Mouse (Mus musculus) Muller cell, postnatal 12 days (primary cell): ENCODE results near the gene Ccdc152.
A peak's percentile ranks its signal among the peaks of the same experiment; 100 is the strongest.
"Not testable (repeated sequence)": the region's sequence is repeated elsewhere in the genome, so short reads cannot be mapped to it uniquely, and the experiment has no call there.

ENCODE experiments used
- DNase-seq: peaks from one replicate; pipeline ENCODE4 v3.0.0-alpha.2; 2015; ENCODE audit errors: inconsistent ontology term

Ccdc152 gene

GRCm38 (mm10) chr15:3277391-3277790 lies 25.9 kb downstream of the Ccdc152 start:
- no peak for DNase-seq

- DNase-seq: no peak
Measured at GRCm38 (mm10) chr15:3273191-3273590, 30.1 kb downstream of the Ccdc152 start.

GRCm38 (mm10) chr15:3271216-3271615 lies 32.1 kb downstream of the Ccdc152 start:
- peak; percentile 19 for DNase-seq

- peak; percentile 87 for DNase-seq
Measured at GRCm38 (mm10) chr15:3270646-3271077, 32.7 kb downstream of the Ccdc152 start.

GRCm38 (mm10) chr15:3269996-3270645 lies 33.2 kb downstream of the Ccdc152 start:
- DNase-seq: no peak

- no peak for DNase-seq
Measured at GRCm38 (mm10) chr15:3269496-3269895, 33.8 kb downstream of the Ccdc152 start.

- no peak for DNase-seq
Measured at GRCm38 (mm10) chr15:3268247-3268646, 35.1 kb downstream of the Ccdc152 start, which contains the start of gene Selenop. Gene Selenop (plus strand): TSS chr15:3268547.

- no peak for DNase-seq
Measured at GRCm38 (mm10) chr15:3264828-3265227, 38.5 kb downstream of the Ccdc152 start.

- DNase-seq: no peak
Measured at GRCm38 (mm10) chr15:3264293-3264692, 39.0 kb downstream of the Ccdc152 start.

- no peak for DNase-seq
Measured at GRCm38 (mm10) chr15:3262883-3263282, 40.4 kb downstream of the Ccdc152 start.

GRCm38 (mm10) chr15:3260309-3260708 lies 43.0 kb downstream of the Ccdc152 start:
- no peak for DNase-seq

GRCm38 (mm10) chr15:3259025-3259424 lies 44.3 kb downstream of the Ccdc152 start:
- DNase-seq: no peak

GRCm38 (mm10) chr15:3251718-3252067 lies 51.6 kb downstream of the Ccdc152 start:
- no peak for DNase-seq

- no peak for DNase-seq
Measured at GRCm38 (mm10) chr15:3251031-3251717, 52.2 kb downstream of the Ccdc152 start.

- DNase-seq: no peak
Measured at GRCm38 (mm10) chr15:3250620-3251019, 52.7 kb downstream of the Ccdc152 start.

GRCm38 (mm10) chr15:3245036-3245435 lies 58.3 kb downstream of the Ccdc152 start:
- not testable (repeated sequence) for DNase-seq

GRCm38 (mm10) chr15:3237963-3238362 lies 65.4 kb downstream of the Ccdc152 start:
- no peak for DNase-seq

- no peak for DNase-seq
Measured at GRCm38 (mm10) chr15:3236338-3236737, 67.0 kb downstream of the Ccdc152 start.

GRCm38 (mm10) chr15:3233837-3234551 lies 69.3 kb downstream of the Ccdc152 start:
- no peak for DNase-seq

- DNase-seq: no peak
Measured at GRCm38 (mm10) chr15:3232168-3232835, 71.0 kb downstream of the Ccdc152 start.

- no peak for DNase-seq
Measured at GRCm38 (mm10) chr15:3231004-3231403, 72.3 kb downstream of the Ccdc152 start.
